Mouse (Mus musculus) forebrain, embryonic 11.5 days (tissue): ENCODE measurements at regions not wholly inside any gene's neighbourhood (a gene's known extent, or its start where the extent isn't known, plus 50 kb on each side); places are given as distances from the start of the nearest gene placed in this dataset.

Experiments
- ATAC-seq: fragments of 200-750 bp; cut with Nextera tagmentation; replicated peaks from 2 replicates; pipeline ENCODE4 v1.8.0; 2017; ENCODE audit warnings: moderate TSS enrichment; ENCODE audit not compliant: low FRiP score
- DNase-seq: peaks from one replicate; pipeline ENCODE4 v3.0.0-alpha.2; 2017; ENCODE audit warnings: low spot score
- H3K27ac ChIP-seq: fragments of 300-500 bp; sonication (generic); 2 replicates; pipeline ENCODE4 v1.5.1; 2014; ENCODE audit warnings: low read depth, low read length
- H3K27me3 ChIP-seq: fragments of 300-500 bp; sonication (generic); 2 replicates; pipeline ENCODE4 v1.6.1; 2014; ENCODE audit warnings: mild to moderate bottlenecking, low read length, mixed read lengths; ENCODE audit not compliant: control insufficient read depth, insufficient read depth
- H3K36me3 ChIP-seq: fragments of 300-500 bp; sonication (generic); 2 replicates; pipeline ENCODE4 v1.6.1; 2014; ENCODE audit warnings: mild to moderate bottlenecking, low read length, moderate library complexity, mixed read lengths; ENCODE audit not compliant: control insufficient read depth, insufficient read depth
- H3K4me1 ChIP-seq: fragments of 300-500 bp; sonication (generic); replicated peaks from 2 replicates; pipeline ENCODE4 v1.6.1; 2014; ENCODE audit warnings: low read length, mixed read lengths; ENCODE audit not compliant: control insufficient read depth, insufficient read depth
- H3K4me2 ChIP-seq: fragments of 300-500 bp; sonication (generic); 2 replicates; pipeline ENCODE4 v1.6.1; 2014; ENCODE audit warnings: low read depth, mild to moderate bottlenecking, low read length, moderate library complexity, mixed read lengths; ENCODE audit not compliant: severe bottlenecking
- H3K4me3 ChIP-seq: fragments of 300-500 bp; sonication (generic); 2 replicates; pipeline ENCODE4 v1.5.1; 2014; ENCODE audit warnings: low read depth, low read length
- H3K9ac ChIP-seq: fragments of 300-500 bp; sonication (generic); 2 replicates; pipeline ENCODE4 v1.6.1; 2014; ENCODE audit warnings: low read length
- H3K9me3 ChIP-seq: fragments of 300-500 bp; sonication (generic); 2 replicates; pipeline ENCODE4 v1.6.1; 2016; ENCODE audit warnings: low read length, mixed read lengths; ENCODE audit not compliant: control insufficient read depth
- WGBS: fragments of 180-500 bp; shearing (Covaris S2); extraction: QIAGEN DNeasy Blood & Tissue Kit; methylation state at CpG from one replicate; pipeline ENCODE4 v1.1.7; 2014; 5-methylcytosine and 5-hydroxymethylcytosine counted together

- H3K4me2 ChIP-seq: no peak overlapping the region
- 59% methylated on average over 7 of the region's 7 CpGs for WGBS
Measured at GRCm38 (mm10) chr14:55338500-55338899, 116.7 kb downstream of the Dhrs2 start.

GRCm38 (mm10) chr14:55339036-55339614 lies 117.3 kb downstream of the Dhrs2 start:
- no peak overlapping the region for H3K9ac ChIP-seq
- no peaks in the 10 kb centered on the region for H3K36me3 ChIP-seq
- no peak overlapping the region for H3K27ac ChIP-seq
- no peaks in the 10 kb centered on the region for H3K9me3 ChIP-seq
- ATAC-seq: no peak
- no peak overlapping the region for H3K4me3 ChIP-seq
- WGBS: 65% methylated on average over 9 of the region's 9 CpGs
- no peaks in the 10 kb centered on the region for H3K27me3 ChIP-seq
- 0 out of 2 replicates have a peak, but pooled peaks cover 2% of the 10 kb centered on the region for H3K4me1 ChIP-seq
- no peak for DNase-seq
- H3K4me2 ChIP-seq: no peak overlapping the region

More at GRCm38 (mm10) chr14:55338500-55338899, 116.7 kb downstream of the Dhrs2 start:
- no peak for DNase-seq
- H3K27me3 ChIP-seq: no peaks in the 10 kb centered on the region
- no peak overlapping the region for H3K4me3 ChIP-seq
- no peaks in the 10 kb centered on the region for H3K9me3 ChIP-seq
- ATAC-seq: no peak
- no peak overlapping the region for H3K9ac ChIP-seq
- H3K4me1 ChIP-seq: 0 out of 2 replicates have a peak, but pooled peaks cover 2% of the 10 kb centered on the region
- no peaks in the 10 kb centered on the region for H3K36me3 ChIP-seq
- no peak overlapping the region for H3K27ac ChIP-seq

GRCm38 (mm10) chr14:55343341-55343740 lies 121.5 kb downstream of the Dhrs2 start:
- Histone ChIP-seq H3K4me1 (no peaks in the 10 kb centered on the region), H3K9ac (no peak overlapping the region), H3K27ac (no peak overlapping the region), H3K4me2 (no peak overlapping the region), H3K36me3 (no peaks in the 10 kb centered on the region), H3K9me3 (no peaks in the 10 kb centered on the region), H3K4me3 (no peak overlapping the region), H3K27me3 (no peaks in the 10 kb centered on the region)
- no peak for DNase-seq
- no peak for ATAC-seq
- 73% methylated on average over 1 of the region's 1 CpGs for WGBS

- ATAC-seq (no peak), DNase-seq (no peak)
- Histone ChIP-seq H3K27ac (no peak overlapping the region), H3K36me3 (no peaks in the 10 kb centered on the region), H3K4me3 (no peak overlapping the region), H3K27me3 (no peaks in the 10 kb centered on the region), H3K9ac (no peak overlapping the region), H3K4me2 (no peak overlapping the region), H3K9me3 (no peaks in the 10 kb centered on the region), H3K4me1 (no peaks in the 10 kb centered on the region)
- WGBS: 87% methylated on average over 5 of the region's 5 CpGs
Measured at GRCm38 (mm10) chr14:55343914-55344313, 122.1 kb downstream of the Dhrs2 start.

- DNase-seq (no peak), ATAC-seq (no peak)
- H3K9ac ChIP-seq: no peak overlapping the region
- no peak overlapping the region for H3K4me2 ChIP-seq
- no peaks in the 10 kb centered on the region for H3K27me3 ChIP-seq
- H3K4me1 ChIP-seq: no peaks in the 10 kb centered on the region
- H3K27ac ChIP-seq: no peak overlapping the region
- H3K9me3 ChIP-seq: no peaks in the 10 kb centered on the region
- no peak overlapping the region for H3K4me3 ChIP-seq
- H3K36me3 ChIP-seq: no peaks in the 10 kb centered on the region
- 85% methylated on average over 5 of the region's 5 CpGs for WGBS
Measured at GRCm38 (mm10) chr14:55345091-55345490, 123.3 kb downstream of the Dhrs2 start.

- no peak overlapping the region for H3K4me2 ChIP-seq
- H3K9me3 ChIP-seq: no peaks in the 10 kb centered on the region
- DNase-seq (no peak), ATAC-seq (no peak)
- no peaks in the 10 kb centered on the region for H3K4me1 ChIP-seq
- WGBS: 92% methylated on average over 4 of the region's 4 CpGs
- no peak overlapping the region for H3K9ac ChIP-seq
- no peak overlapping the region for H3K27ac ChIP-seq
- no peaks in the 10 kb centered on the region for H3K36me3 ChIP-seq
- no peaks in the 10 kb centered on the region for H3K27me3 ChIP-seq
- H3K4me3 ChIP-seq: no peak overlapping the region
Measured at GRCm38 (mm10) chr14:55348098-55348497, 126.3 kb downstream of the Dhrs2 start.

- H3K9me3 ChIP-seq: no peaks in the 10 kb centered on the region
Measured at GRCm38 (mm10) chr14:55357258-55357657, 121.3 kb upstream of the Dhrs4 start.

GRCm38 (mm10) chr14:55358429-55358828 lies 120.1 kb upstream of the Dhrs4 start:
- H3K9me3 ChIP-seq: no peaks in the 10 kb centered on the region
- no peak overlapping the region for H3K9ac ChIP-seq
- no peak overlapping the region for H3K4me3 ChIP-seq
- H3K4me1 ChIP-seq: no peaks in the 10 kb centered on the region
- no peak for DNase-seq
- no peaks in the 10 kb centered on the region for H3K36me3 ChIP-seq
- H3K27me3 ChIP-seq: no peaks in the 10 kb centered on the region
- WGBS: 73% methylated on average over 2 of the region's 2 CpGs
- H3K27ac ChIP-seq: no peak overlapping the region
- ATAC-seq: no peak
- no peak overlapping the region for H3K4me2 ChIP-seq

More at GRCm38 (mm10) chr14:55357258-55357657, 121.3 kb upstream of the Dhrs4 start:
- WGBS: 94% methylated on average over 2 of the region's 2 CpGs
- Histone ChIP-seq H3K4me3 (no peak overlapping the region), H3K4me2 (no peak overlapping the region), H3K9ac (no peak overlapping the region), H3K36me3 (no peaks in the 10 kb centered on the region), H3K4me1 (no peaks in the 10 kb centered on the region), H3K27ac (no peak overlapping the region), H3K27me3 (no peaks in the 10 kb centered on the region)
- DNase-seq (no peak), ATAC-seq (no peak)

GRCm38 (mm10) chr14:55362316-55362715 lies 116.2 kb upstream of the Dhrs4 start:
- H3K27ac ChIP-seq: no peak overlapping the region
- H3K9ac ChIP-seq: no peak overlapping the region
- no peak for ATAC-seq
- H3K36me3 ChIP-seq: no peaks in the 10 kb centered on the region
- 81% methylated on average over 4 of the region's 4 CpGs for WGBS
- H3K9me3 ChIP-seq: no peaks in the 10 kb centered on the region
- no peaks in the 10 kb centered on the region for H3K4me1 ChIP-seq
- no peak overlapping the region for H3K4me2 ChIP-seq
- no peak overlapping the region for H3K4me3 ChIP-seq
- no peak for DNase-seq
- H3K27me3 ChIP-seq: no peaks in the 10 kb centered on the region
